ENCODE assay signal across 8 mouse cellular contexts in the genomic region with DNA sequence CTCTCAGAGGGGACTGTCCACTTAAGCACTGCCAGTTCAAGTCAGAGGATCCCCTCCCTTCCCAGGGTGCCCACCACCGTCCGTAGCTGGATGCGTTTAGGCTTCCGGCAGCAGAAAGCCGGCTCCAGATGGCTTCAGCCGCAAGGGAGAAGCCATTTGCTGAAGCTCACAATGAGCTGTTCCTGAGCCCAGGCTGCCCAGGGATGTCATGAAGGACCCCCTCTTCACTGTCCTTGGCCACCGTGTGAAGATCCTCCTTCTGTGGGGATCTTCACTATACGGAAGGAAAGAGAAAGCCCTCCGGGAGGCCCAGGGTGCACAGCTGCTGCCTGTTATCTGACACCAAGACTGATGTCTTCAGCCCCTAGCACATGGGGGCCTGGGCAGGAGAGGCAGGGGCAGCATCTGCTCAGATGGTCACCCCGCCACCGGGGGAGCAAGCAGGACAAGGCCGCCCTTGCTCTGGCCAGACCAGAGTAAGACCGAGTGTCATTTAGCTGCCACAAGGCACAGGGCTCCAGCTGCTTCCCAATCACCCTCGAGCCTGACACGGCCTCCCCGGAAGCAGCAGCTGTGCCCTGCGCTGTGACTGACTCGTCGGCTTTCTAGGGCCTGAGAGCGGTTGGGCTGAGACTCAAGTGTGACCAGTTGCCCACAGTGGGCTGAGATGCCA.
DNase-seq lines count a peak whose midpoint lies in the region; ATAC-seq and TF ChIP-seq lines count a peak whose summit lies in the region.

No protein-coding gene starts in this region.

- peak overlapping the region; percentile 9 for H3K4me3 ChIP-seq in bone marrow macrophage, adult 2 months (ENCODE audit: insufficient read depth, low read length)
- H3K4me3 ChIP-seq in forebrain, embryonic 16.5 days (replicated peaks; ENCODE audit: low read length): no peak overlapping the region
- no peak overlapping the region for H3K4me3 ChIP-seq in intestine, postnatal 0 days (ENCODE audit: low read depth, low read length)
- H3K4me3 ChIP-seq in midbrain, embryonic 14.5 days (replicated peaks; ENCODE audit: low read depth, low read length): no peak overlapping the region

- no peaks in the 10 kb centered on the region for H3K27me3 ChIP-seq in forebrain, embryonic 16.5 days (replicated peaks; ENCODE audit: control insufficient read depth, insufficient read depth, low read length)
- no peaks in the 10 kb centered on the region for H3K27me3 ChIP-seq in intestine, postnatal 0 days (replicated peaks; ENCODE audit: control insufficient read depth, insufficient read depth, low read length)
- no peaks in the 10 kb centered on the region for H3K27me3 ChIP-seq in midbrain, embryonic 14.5 days (ENCODE audit: control insufficient read depth, insufficient read depth, low read length)

- no peaks in the 10 kb centered on the region for H3K9me3 ChIP-seq in forebrain, embryonic 16.5 days (ENCODE audit: control insufficient read depth, low read length)
- no peaks in the 10 kb centered on the region for H3K9me3 ChIP-seq in intestine, postnatal 0 days (ENCODE audit: control insufficient read depth)
- no peaks in the 10 kb centered on the region for H3K9me3 ChIP-seq in midbrain, embryonic 14.5 days (ENCODE audit: control insufficient read depth, low read length)

- peak overlapping the region; percentile 20; the same call in 1 of the 2 replicates for H3K4me2 ChIP-seq in forebrain, embryonic 16.5 days (ENCODE audit: low read length)
- peak overlapping the region; percentile 40 for H3K4me2 ChIP-seq in intestine, postnatal 0 days (replicated peaks; ENCODE audit: low read depth)
- H3K4me2 ChIP-seq in midbrain, embryonic 14.5 days (ENCODE audit: low read length): peak overlapping the region; percentile 23

- H3K9ac ChIP-seq in forebrain, embryonic 16.5 days (replicated peaks; ENCODE audit: low read depth, low read length): peak overlapping the region; percentile 44
- H3K9ac ChIP-seq in intestine, postnatal 0 days (ENCODE audit: low read depth, low read length): 0 out of 2 replicates have a peak overlapping the region, but pooled peaks have one; percentile 3
- peak overlapping the region; percentile 4 for H3K9ac ChIP-seq in midbrain, embryonic 14.5 days (replicated peaks; ENCODE audit: low read length)

- peak overlapping the region; percentile 58 for H3K27ac ChIP-seq in bone marrow macrophage, adult 2 months (ENCODE audit: insufficient read depth, low read depth, low read length)
- H3K27ac ChIP-seq in forebrain, embryonic 16.5 days (ENCODE audit: low read length): peak overlapping the region; percentile 62
- H3K27ac ChIP-seq in intestine, postnatal 0 days (ENCODE audit: low read depth, low read length): peak overlapping the region; percentile 79
- H3K27ac ChIP-seq in midbrain, embryonic 14.5 days (replicated peaks; ENCODE audit: low read depth, low read length): peak overlapping the region; percentile 67

- no peak for TF ChIP-seq CTCF in bone marrow macrophage, adult 2 months (IDR thresholded peaks at IDR 0.05; ENCODE audit: low read depth, low read length)
- TF ChIP-seq CTCF in intestine, postnatal 0 days (IDR thresholded peaks at IDR 0.05; ENCODE audit: low read depth): no peak

- ATAC-seq in forebrain, embryonic 16.5 days: no peak
- no peak for ATAC-seq in intestine, postnatal 0 days
- no peak for ATAC-seq in midbrain, embryonic 14.5 days (ENCODE audit: low FRiP score, low TSS enrichment)

- H3K4me1 ChIP-seq in bone marrow macrophage, adult 2 months (ENCODE audit: control insufficient read depth, insufficient read depth, low read length): peaks cover 38% of the 10 kb centered on the region
- H3K4me1 ChIP-seq in forebrain, embryonic 16.5 days (replicated peaks; ENCODE audit: control insufficient read depth, insufficient read depth, low read length): peaks cover 46% of the 10 kb centered on the region
- peaks cover 40% of the 10 kb centered on the region for H3K4me1 ChIP-seq in intestine, postnatal 0 days (replicated peaks; ENCODE audit: control insufficient read depth, insufficient read depth, low read length)
- H3K4me1 ChIP-seq in midbrain, embryonic 14.5 days (ENCODE audit: control insufficient read depth, insufficient read depth, low read length): peaks cover 32% of the 10 kb centered on the region

- no peak for TF ChIP-seq POLR2A in bone marrow macrophage, adult 2 months (IDR thresholded peaks at IDR 0.05; ENCODE audit: borderline replicate concordance, low read depth, low read length)

- WGBS in forebrain, embryonic 16.5 days: 41% methylated on average over 20 of the region's 20 CpGs
- WGBS in intestine, postnatal 0 days: 49% methylated on average over 20 of the region's 20 CpGs
- WGBS in midbrain, embryonic 14.5 days: 21% methylated on average over 20 of the region's 20 CpGs

- H3K36me3 ChIP-seq in forebrain, embryonic 16.5 days (ENCODE audit: control insufficient read depth, insufficient read depth): no peaks in the 10 kb centered on the region
- no peaks in the 10 kb centered on the region; the same call in 1 of the 2 replicates for H3K36me3 ChIP-seq in intestine, postnatal 0 days (ENCODE audit: control insufficient read depth, insufficient read depth)
- no peaks in the 10 kb centered on the region for H3K36me3 ChIP-seq in midbrain, embryonic 14.5 days (ENCODE audit: control insufficient read depth, insufficient read depth, low read length)

- peak; percentile 49 to 61 for DNase-seq in kidney, postnatal 4 days
- DNase-seq in kidney, adult 18-20 months: no peak
- DNase-seq in midbrain, embryonic 14.5 days: peak; percentile 58
- no peak for DNase-seq in adipocyte (ENCODE audit: low spot score)
- DNase-seq in ovary, postnatal 10 days (ENCODE audit: low spot score): no peak

Comparison
In these comparisons a context has a peak if more than half of its experiments do, and no peak if none do; other contexts are left out.
1. DNase-seq: peak in kidney, postnatal 4 days (2 of 2) and midbrain, embryonic 14.5 days (single experiment); none in kidney, adult 18-20 months (single experiment), adipocyte (single experiment) and ovary, postnatal 10 days (single experiment).
2. Peak in every context shown above with its lines, with median percentiles within 50 percentile points of each other: H3K27ac ChIP-seq, H3K4me2 ChIP-seq and H3K9ac ChIP-seq.